Mouse (Mus musculus) macrophage (primary cell): ENCODE measurements around the gene Spata2. TPM values are rescaled to one million over a fixed set of nuclear protein-coding genes. Genes with fewer than 3 reads are reported as not detected.

Experiments used
- H3K27ac ChIP-seq: fragments of 350-480 bp; formaldehyde crosslinking; 2 replicates; pipeline ENCODE4 v1.9.0; 2021
- H3K36me3 ChIP-seq: fragments of 350-480 bp; formaldehyde crosslinking; 2 replicates; pipeline ENCODE4 v1.9.0; 2021; ENCODE audit errors: inconsistent target
- H3K4me3 ChIP-seq: fragments of 350-480 bp; formaldehyde crosslinking; 2 replicates; pipeline ENCODE4 v1.9.0; 2021; ENCODE audit errors: inconsistent target
- H3K79me2 ChIP-seq: fragments of 350-480 bp; formaldehyde crosslinking; 2 replicates; pipeline ENCODE4 v1.9.0; 2021; ENCODE audit errors: inconsistent target
- WGBS: methylation state at CpG from one replicate; pipeline ENCODE4 v1.1.7; 2026; ENCODE audit warnings: inconsistent platforms; ENCODE audit not compliant: missing documents; 5-methylcytosine and 5-hydroxymethylcytosine counted together
- polyA plus RNA-seq: library from polyadenylated mRNA; stranded (reverse); fragments of 250-400 nt; gene quantifications from 3 replicates; pipeline ENCODE4 v1.2.4, GENCODE M21; 2018; ENCODE audit warnings: inconsistent platforms

Spata2 gene
- polyA plus RNA-seq, 1 experiment from 2014 or later: 11.7 TPM

- H3K79me2 ChIP-seq: no peaks in the 10 kb centered on the region
- H3K36me3 ChIP-seq: no peaks in the 10 kb centered on the region
- WGBS: 88% methylated on average over 5 of the region's 5 CpGs
- no peak overlapping the region for H3K4me3 ChIP-seq
- H3K27ac ChIP-seq: no peak overlapping the region
Measured at GRCm38 (mm10) chr2:167529935-167530513, 37.3 kb upstream of the Spata2 start.

- Histone ChIP-seq H3K36me3 (no peaks in the 10 kb centered on the region), H3K27ac (no peak overlapping the region), H3K79me2 (no peaks in the 10 kb centered on the region), H3K4me3 (no peak overlapping the region)
- 47% methylated on average over 5 of the region's 5 CpGs for WGBS
Measured at GRCm38 (mm10) chr2:167528278-167528677, 35.6 kb upstream of the Spata2 start.

- 91% methylated on average over 5 of the region's 5 CpGs for WGBS
- Histone ChIP-seq H3K79me2 (peaks cover 3% of the 10 kb centered on the region; the same call in 1 of the 2 replicates), H3K36me3 (peaks cover 33% of the 10 kb centered on the region), H3K27ac (no peak overlapping the region), H3K4me3 (no peak overlapping the region)
Measured at GRCm38 (mm10) chr2:167519606-167520252, 27.0 kb upstream of the Spata2 start.

GRCm38 (mm10) chr2:167515688-167516087 is 23.0 kb upstream of the Spata2 start:
- Histone ChIP-seq H3K27ac (no peak overlapping the region), H3K36me3 (peaks cover 74% of the 10 kb centered on the region), H3K4me3 (no peak overlapping the region), H3K79me2 (peaks cover 40% of the 10 kb centered on the region)
- 98% methylated on average over 5 of the region's 5 CpGs for WGBS

- WGBS: 99% methylated on average over 4 of the region's 4 CpGs
- Histone ChIP-seq H3K36me3 (peaks cover 84% of the 10 kb centered on the region), H3K79me2 (peaks cover 50% of the 10 kb centered on the region)
Measured at GRCm38 (mm10) chr2:167514641-167515040, 22.0 kb upstream of the Spata2 start.

GRCm38 (mm10) chr2:167512970-167513369 is 20.3 kb upstream of the Spata2 start:
- Histone ChIP-seq H3K4me3 (no peak overlapping the region), H3K36me3 (peaks cover 100% of the 10 kb centered on the region), H3K79me2 (peaks cover 67% of the 10 kb centered on the region), H3K27ac (no peak overlapping the region)
- 97% methylated on average over 5 of the region's 5 CpGs for WGBS

More at GRCm38 (mm10) chr2:167514641-167515040, 22.0 kb upstream of the Spata2 start:
- Histone ChIP-seq H3K4me3 (no peak overlapping the region), H3K27ac (no peak overlapping the region)

- WGBS: 94% methylated on average over 9 of the region's 9 CpGs
- H3K27ac ChIP-seq: no peak overlapping the region
- H3K4me3 ChIP-seq: no peak overlapping the region
- peaks cover 100% of the 10 kb centered on the region for H3K36me3 ChIP-seq
- H3K79me2 ChIP-seq: peaks cover 73% of the 10 kb centered on the region
Measured at GRCm38 (mm10) chr2:167512365-167512764, 19.7 kb upstream of the Spata2 start.

- WGBS: 44% methylated on average over 3 of the region's 3 CpGs
- Histone ChIP-seq H3K27ac (no peak overlapping the region), H3K4me3 (no peak overlapping the region), H3K79me2 (peaks cover 92% of the 10 kb centered on the region), H3K36me3 (peaks cover 90% of the 10 kb centered on the region)
Measured at GRCm38 (mm10) chr2:167510485-167510884, 17.8 kb upstream of the Spata2 start.

- Histone ChIP-seq H3K4me3 (no peak overlapping the region), H3K36me3 (peaks cover 71% of the 10 kb centered on the region), H3K79me2 (peaks cover 98% of the 10 kb centered on the region), H3K27ac (no peak overlapping the region)
- WGBS: 93% methylated on average over 2 of the region's 4 CpGs
Measured at GRCm38 (mm10) chr2:167508569-167508968, 15.9 kb upstream of the Spata2 start.

- no peak overlapping the region for H3K4me3 ChIP-seq
- 95% methylated on average over 3 of the region's 3 CpGs for WGBS
- peaks cover 91% of the 10 kb centered on the region for H3K79me2 ChIP-seq
- no peak overlapping the region for H3K27ac ChIP-seq
- peaks cover 64% of the 10 kb centered on the region for H3K36me3 ChIP-seq
Measured at GRCm38 (mm10) chr2:167507719-167508385, 15.2 kb upstream of the Spata2 start.

GRCm38 (mm10) chr2:167506546-167507260 is 14.0 kb upstream of the Spata2 start:
- peak overlapping the region; percentile 91; the same call in 1 of the 2 replicates for H3K27ac ChIP-seq
- peaks cover 80% of the 10 kb centered on the region for H3K79me2 ChIP-seq
- WGBS: 98% methylated on average over 8 of the region's 10 CpGs
- H3K36me3 ChIP-seq: peaks cover 52% of the 10 kb centered on the region
- no peak overlapping the region for H3K4me3 ChIP-seq

GRCm38 (mm10) chr2:167505127-167505526 is 12.4 kb upstream of the Spata2 start:
- WGBS: 15% methylated on average over 3 of the region's 3 CpGs

GRCm38 (mm10) chr2:167503896-167504349 is 11.2 kb upstream of the Spata2 start:
- WGBS: under 1% methylated on average over 32 of the region's 32 CpGs
- H3K27ac ChIP-seq: peak overlapping the region; percentile 91
- peak overlapping the region; percentile 67 for H3K4me3 ChIP-seq
- H3K36me3 ChIP-seq: peaks cover 24% of the 10 kb centered on the region
- peaks cover 52% of the 10 kb centered on the region for H3K79me2 ChIP-seq

More at GRCm38 (mm10) chr2:167505127-167505526, 12.4 kb upstream of the Spata2 start:
- H3K4me3 ChIP-seq: peak overlapping the region; percentile 67
- peaks cover 36% of the 10 kb centered on the region for H3K36me3 ChIP-seq
- H3K79me2 ChIP-seq: peaks cover 64% of the 10 kb centered on the region
- peak overlapping the region; percentile 91 for H3K27ac ChIP-seq

GRCm38 (mm10) chr2:167503253-167503895 is 10.7 kb upstream of the Spata2 start:
- WGBS: 1% methylated on average over 68 of the region's 85 CpGs
- Histone ChIP-seq H3K27ac (peak overlapping the region; percentile 60), H3K36me3 (peaks cover 19% of the 10 kb centered on the region), H3K4me3 (peak overlapping the region; percentile 67), H3K79me2 (peaks cover 46% of the 10 kb centered on the region)
